Mouse (Mus musculus): ENCODE data around the gene Sit1. TPM values are rescaled to one million over a fixed set of nuclear protein-coding genes. Genes with fewer than 3 reads are reported as not detected.

The Sit1 gene
- polyA plus RNA-seq, 1 experiment from 2014 or later = not detected

DNA sequence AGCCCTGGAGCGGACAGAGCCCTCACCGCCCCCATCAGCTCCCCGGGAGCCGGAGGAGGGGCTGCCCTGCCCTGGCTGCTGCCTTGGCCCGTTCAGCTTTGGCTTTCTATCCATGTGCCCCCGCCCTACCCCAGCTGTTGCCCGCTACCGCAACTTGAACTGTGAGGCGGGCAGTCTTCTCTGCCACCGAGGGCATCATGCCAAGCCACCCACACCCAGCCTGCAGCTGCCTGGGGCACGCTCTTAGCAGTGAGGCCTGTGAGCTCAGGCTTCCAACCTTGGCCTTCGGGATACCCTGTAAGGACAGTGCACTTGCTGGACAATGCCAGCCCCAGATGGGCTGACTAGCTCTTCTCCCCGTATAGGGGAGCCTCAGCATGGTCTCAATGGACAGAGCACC is 36.3 kb downstream of the Sit1 start:
- WGBS = 91% methylated on average over 13 of the region's 13 CpGs
- ATAC-seq = no peak

DNA sequence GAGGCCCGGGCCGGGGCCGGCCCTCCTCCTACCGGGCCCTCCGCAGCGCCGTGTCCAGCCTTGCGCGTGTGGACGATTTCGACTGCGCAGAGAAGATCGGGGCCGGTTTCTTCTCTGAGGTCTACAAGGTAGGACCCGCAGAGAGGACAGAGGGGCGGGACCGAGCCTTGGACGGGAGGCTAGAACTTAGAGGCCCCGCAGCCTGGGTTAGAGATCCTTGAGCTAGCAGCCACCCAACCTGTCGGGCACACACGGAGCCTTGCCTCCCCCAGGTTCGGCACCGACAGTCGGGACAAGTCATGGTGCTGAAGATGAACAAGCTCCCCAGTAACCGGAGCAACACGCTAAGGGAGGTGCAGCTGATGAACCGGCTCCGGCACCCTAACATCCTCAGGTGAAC is 40.0 kb downstream of the Sit1 start:
- no peaks in the 10 kb centered on the region for H3K27me3 ChIP-seq (ENCODE audit: control insufficient read depth, insufficient read depth, low read depth, low read length)
- H3K4me3 ChIP-seq (ENCODE audit: low read depth, low read length) = peak overlapping the region; percentile 97
- peak overlapping the region; percentile 76 for H3K4me2 ChIP-seq (ENCODE audit: low read length)
- peak overlapping the region; percentile 100 for H3K9ac ChIP-seq (ENCODE audit: low read depth, low read length)
- under 1% methylated on average over 28 of the region's 28 CpGs for whole genome bisulfite sequencing
- no peak for ATAC-seq
- no peaks in the 10 kb centered on the region for H3K9me3 ChIP-seq (replicated peaks; ENCODE audit: control insufficient read depth, low read length, poor library complexity, severe bottlenecking)
- H3K27ac ChIP-seq (ENCODE audit: low read length) = peak overlapping the region; percentile 90
- peaks cover 33% of the 10 kb centered on the region for H3K36me3 ChIP-seq (ENCODE audit: control insufficient read depth, insufficient read depth, low read length)
- peaks cover 13% of the 10 kb centered on the region for H3K4me1 ChIP-seq (ENCODE audit: control insufficient read depth, insufficient read depth, low read length)

More for the DNA sequence above, 36.3 kb downstream of the Sit1 start:
- Histone ChIP-seq H3K27ac (ENCODE audit: low read length) (no peak overlapping the region), H3K9me3 (replicated peaks; ENCODE audit: control insufficient read depth, low read length, poor library complexity, severe bottlenecking) (no peaks in the 10 kb centered on the region), H3K27me3 (ENCODE audit: control insufficient read depth, insufficient read depth, low read depth, low read length) (no peaks in the 10 kb centered on the region), H3K9ac (ENCODE audit: low read depth, low read length) (no peak overlapping the region), H3K4me2 (ENCODE audit: low read length) (no peak overlapping the region), H3K36me3 (ENCODE audit: control insufficient read depth, insufficient read depth, low read length) (peaks cover 34% of the 10 kb centered on the region), H3K4me1 (ENCODE audit: control insufficient read depth, insufficient read depth, low read length) (peaks cover 13% of the 10 kb centered on the region), H3K4me3 (ENCODE audit: low read depth, low read length) (no peak overlapping the region)

DNA sequence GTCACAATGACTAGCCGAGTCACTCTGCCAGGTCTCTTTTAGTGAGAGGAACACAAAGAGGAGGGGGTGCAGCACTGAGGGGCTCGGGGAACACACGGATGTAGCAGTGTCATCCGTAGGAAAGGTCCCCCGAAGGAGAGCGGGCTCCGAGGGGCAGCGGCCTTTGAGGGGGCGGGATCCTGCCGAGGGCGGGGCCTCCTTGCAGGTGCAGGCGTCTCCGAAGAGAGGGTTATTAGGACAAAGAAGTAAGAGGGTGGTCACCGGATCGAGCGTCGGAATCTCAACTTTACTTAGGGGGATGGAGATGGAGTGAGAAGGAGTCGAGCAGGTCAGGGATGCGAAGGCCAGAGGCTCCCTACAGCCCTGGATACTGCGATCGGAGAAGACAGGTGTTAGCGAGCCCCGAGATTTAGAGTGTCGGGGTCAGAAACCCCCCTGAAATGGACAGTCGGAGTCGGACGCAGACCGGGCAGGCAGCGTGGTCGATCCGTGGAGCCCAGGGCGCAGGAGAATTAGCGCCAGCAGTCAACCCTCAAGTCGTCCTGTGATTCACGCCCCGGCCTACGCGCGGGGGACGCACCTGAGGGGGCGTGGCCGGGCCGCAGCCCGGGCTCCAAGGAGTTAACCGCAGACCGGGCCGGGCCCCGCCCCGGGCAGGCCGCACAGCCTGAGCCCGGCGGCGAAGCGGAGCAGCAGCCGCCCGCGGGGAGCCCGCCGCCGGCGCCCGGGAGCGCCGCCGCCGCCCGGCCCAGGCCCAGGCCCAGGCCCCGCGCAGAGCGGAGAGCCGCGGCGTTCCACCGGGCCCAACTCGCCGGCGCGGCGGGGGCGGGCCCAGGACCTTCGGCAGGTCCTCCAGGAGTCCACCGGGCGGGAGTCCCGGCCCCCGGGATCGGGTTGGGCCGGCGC is 40.8 kb downstream of the Sit1 start:
- Histone ChIP-seq H3K4me2 (ENCODE audit: low read length) (peak overlapping the region; percentile 76), H3K27ac (ENCODE audit: low read length) (peak overlapping the region; percentile 90), H3K9me3 (replicated peaks; ENCODE audit: control insufficient read depth, low read length, poor library complexity, severe bottlenecking) (no peaks in the 10 kb centered on the region), H3K4me1 (ENCODE audit: control insufficient read depth, insufficient read depth, low read length) (peaks cover 13% of the 10 kb centered on the region), H3K4me3 (ENCODE audit: low read depth, low read length) (peak overlapping the region; percentile 97), H3K9ac (ENCODE audit: low read depth, low read length) (peak overlapping the region; percentile 100), H3K36me3 (ENCODE audit: control insufficient read depth, insufficient read depth, low read length) (peaks cover 25% of the 10 kb centered on the region), H3K27me3 (ENCODE audit: control insufficient read depth, insufficient read depth, low read depth, low read length) (no peaks in the 10 kb centered on the region)
- WGBS = under 1% methylated on average over 54 of the region's 88 CpGs
- peak; percentile 76 for ATAC-seq

DNA sequence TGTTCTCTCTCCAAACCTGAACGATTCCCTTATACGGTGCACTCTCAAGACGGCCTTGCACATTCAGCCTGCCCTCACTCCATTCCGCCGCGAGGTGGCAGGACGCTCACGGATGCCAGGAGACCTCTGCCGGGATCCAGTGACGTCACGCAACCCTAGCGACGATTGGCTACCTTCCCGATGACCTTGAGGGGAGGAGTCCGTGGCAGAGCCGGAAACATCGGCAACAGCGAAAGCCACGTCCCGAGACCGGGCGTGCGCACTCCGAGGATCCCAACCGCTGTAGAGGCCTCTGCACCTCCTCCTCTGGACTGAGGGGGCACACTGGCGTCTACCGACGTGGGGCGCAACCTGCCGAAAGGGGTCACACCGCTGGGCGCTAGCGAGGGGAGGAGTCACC is 41.5 kb downstream of the Sit1 start:
- Histone ChIP-seq H3K27me3 (ENCODE audit: control insufficient read depth, insufficient read depth, low read depth, low read length) (no peaks in the 10 kb centered on the region), H3K4me1 (ENCODE audit: control insufficient read depth, insufficient read depth, low read length) (peaks cover 13% of the 10 kb centered on the region), H3K9ac (ENCODE audit: low read depth, low read length) (peak overlapping the region; percentile 100), H3K36me3 (ENCODE audit: control insufficient read depth, insufficient read depth, low read length) (peaks cover 19% of the 10 kb centered on the region), H3K4me3 (ENCODE audit: low read depth, low read length) (peak overlapping the region; percentile 97), H3K27ac (ENCODE audit: low read length) (peak overlapping the region; percentile 90), H3K4me2 (ENCODE audit: low read length) (peak overlapping the region; percentile 76), H3K9me3 (replicated peaks; ENCODE audit: control insufficient read depth, low read length, poor library complexity, severe bottlenecking) (no peaks in the 10 kb centered on the region)
- WGBS = under 1% methylated on average over 33 of the region's 33 CpGs
- peak; percentile 96 for ATAC-seq

DNA sequence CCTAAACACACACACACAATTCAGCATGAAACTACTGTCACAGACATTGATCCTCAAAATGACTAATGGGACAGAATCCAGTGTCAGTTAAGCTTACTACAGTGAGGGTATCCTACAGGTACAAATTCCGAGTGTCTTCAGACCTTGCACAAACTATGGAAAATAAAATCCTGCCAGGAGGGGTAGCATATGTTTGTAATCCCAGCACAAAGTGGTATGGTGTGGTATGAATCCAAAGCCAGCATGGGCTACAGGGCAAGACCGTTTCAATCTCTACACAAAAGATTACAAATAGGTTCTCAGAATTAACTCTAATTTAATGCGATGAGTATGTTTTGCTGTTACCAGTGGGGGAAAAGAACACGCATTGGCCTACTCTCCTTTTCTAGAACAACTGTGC is 41.9 kb downstream of the Sit1 start, which contains the start of gene Tesk1:
Tesk1 (plus strand) TSS at position 301 of the 400 bp plus-strand sequence.
- H3K9ac ChIP-seq (ENCODE audit: low read depth, low read length) = peak within 1 kb of the TSS; percentile 100
- H3K27ac ChIP-seq (ENCODE audit: low read length) = peak within 1 kb of the TSS; percentile 90
- peak; percentile 2; the same call in 1 of the 2 replicates for ATAC-seq
- WGBS = 19% methylated on average over 4 of the region's 4 CpGs
- peaks cover 13% of the 10 kb centered on the region for H3K4me1 ChIP-seq (ENCODE audit: control insufficient read depth, insufficient read depth, low read length)
- H3K9me3 ChIP-seq (replicated peaks; ENCODE audit: control insufficient read depth, low read length, poor library complexity, severe bottlenecking) = no peaks in the 10 kb centered on the region
- no peaks in the 10 kb centered on the region for H3K27me3 ChIP-seq (ENCODE audit: control insufficient read depth, insufficient read depth, low read depth, low read length)
- peak within 1 kb of the TSS; percentile 76 for H3K4me2 ChIP-seq (ENCODE audit: low read length)
- H3K4me3 ChIP-seq (ENCODE audit: low read depth, low read length) = peak within 1 kb of the TSS; percentile 97
- peaks cover 15% of the 10 kb centered on the region for H3K36me3 ChIP-seq (ENCODE audit: control insufficient read depth, insufficient read depth, low read length)

DNA sequence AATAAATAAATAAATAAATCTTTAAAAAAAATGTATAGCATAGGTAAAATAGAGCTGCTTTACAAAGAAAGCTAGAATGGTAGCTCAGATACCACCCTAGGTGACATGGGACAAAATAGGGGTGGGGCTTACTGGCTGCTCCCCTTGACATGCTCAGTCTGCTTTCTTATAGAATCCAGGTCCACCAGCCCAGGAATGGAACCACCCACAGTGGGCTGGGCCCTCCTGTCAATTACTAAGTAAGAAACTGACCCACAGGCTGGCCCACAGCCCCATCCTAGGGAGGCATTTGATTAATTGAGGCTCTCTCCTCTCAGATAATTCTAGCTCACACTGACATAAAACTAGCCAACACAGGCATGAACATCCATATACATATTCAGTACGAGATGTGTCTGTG is 50.7 kb downstream of the Sit1 start:
- no peaks in the 10 kb centered on the region for H3K27me3 ChIP-seq (ENCODE audit: control insufficient read depth, insufficient read depth, low read depth, low read length)
- no peak overlapping the region for H3K9ac ChIP-seq (ENCODE audit: low read depth, low read length)
- peaks cover 4% of the 10 kb centered on the region; the same call in 1 of the 2 replicates for H3K4me1 ChIP-seq (ENCODE audit: control insufficient read depth, insufficient read depth, low read length)
- H3K36me3 ChIP-seq (ENCODE audit: control insufficient read depth, insufficient read depth, low read length) = no peaks in the 10 kb centered on the region
- H3K27ac ChIP-seq (ENCODE audit: low read length) = no peak overlapping the region
- WGBS = 90% methylated on average over 1 of the region's 1 CpGs
- H3K9me3 ChIP-seq (replicated peaks; ENCODE audit: control insufficient read depth, low read length, poor library complexity, severe bottlenecking) = no peaks in the 10 kb centered on the region
- ATAC-seq = no peak
- no peak overlapping the region for H3K4me2 ChIP-seq (ENCODE audit: low read length)
- H3K4me3 ChIP-seq (ENCODE audit: low read depth, low read length) = no peak overlapping the region

Other genes with a start within 250 kb of the Sit1 start
- 0.72 and 0.90 TPM in 2 replicates for gene Atp8b5, start 216.6 kb downstream of the Sit1 start, polyA plus RNA-seq (2015; fragmentation: Nextera tagmentation; extraction: Ambion mirVana)
- 85.4 and 89.0 TPM in 2 replicates for gene Rusc2, start 101.8 kb downstream of the Sit1 start, polyA plus RNA-seq (2015; fragmentation: Nextera tagmentation; extraction: Ambion mirVana)
- gene Fam166b, start 54.6 kb downstream of the Sit1 start, polyA plus RNA-seq (2015; fragmentation: Nextera tagmentation; extraction: Ambion mirVana) = 1.6 and 2.3 TPM in 2 replicates
- gene Tesk1, start 41.8 kb downstream of the Sit1 start, polyA plus RNA-seq (2015; fragmentation: Nextera tagmentation; extraction: Ambion mirVana) = 10.7 and 11.2 TPM in 2 replicates
- 5.0 and 5.8 TPM in 2 replicates for gene Cd72, start 29.1 kb downstream of the Sit1 start, polyA plus RNA-seq (2015; fragmentation: Nextera tagmentation; extraction: Ambion mirVana)
- gene Ccdc107, start 9.2 kb upstream of the Sit1 start, polyA plus RNA-seq (2015; fragmentation: Nextera tagmentation; extraction: Ambion mirVana) = 81.1 and 90.3 TPM in 2 replicates
- gene Arhgef39, start 16.0 kb upstream of the Sit1 start, polyA plus RNA-seq (2015; fragmentation: Nextera tagmentation; extraction: Ambion mirVana) = 4.4 and 7.3 TPM in 2 replicates
- gene Car9, start 23.2 kb upstream of the Sit1 start, polyA plus RNA-seq (2015; fragmentation: Nextera tagmentation; extraction: Ambion mirVana) = 0.21 TPM in 1 of 2 replicates, not detected in the other
- 7.3 and 8.3 TPM in 2 replicates for gene Tpm2, start 40.0 kb upstream of the Sit1 start, polyA plus RNA-seq (2015; fragmentation: Nextera tagmentation; extraction: Ambion mirVana)
- gene Creb3, start 78.6 kb upstream of the Sit1 start, polyA plus RNA-seq (2015; fragmentation: Nextera tagmentation; extraction: Ambion mirVana) = 83.4 and 83.7 TPM in 2 replicates
- gene Tln1, start 79.0 kb upstream of the Sit1 start, polyA plus RNA-seq (2015; fragmentation: Nextera tagmentation; extraction: Ambion mirVana) = 59.3 and 62.9 TPM in 2 replicates
- gene Rgp1, start 95.0 kb upstream of the Sit1 start, polyA plus RNA-seq (2015; fragmentation: Nextera tagmentation; extraction: Ambion mirVana) = 15.2 and 22.5 TPM in 2 replicates
- gene Gba2, start 95.1 kb upstream of the Sit1 start, polyA plus RNA-seq (2015; fragmentation: Nextera tagmentation; extraction: Ambion mirVana) = 61.3 and 61.9 TPM in 2 replicates
- 1.1 TPM in 1 of 2 replicates, not detected in the other for gene Msmp, start 100.8 kb upstream of the Sit1 start, polyA plus RNA-seq (2015; fragmentation: Nextera tagmentation; extraction: Ambion mirVana)
- gene Npr2, start 148.2 kb upstream of the Sit1 start, polyA plus RNA-seq (2015; fragmentation: Nextera tagmentation; extraction: Ambion mirVana) = 13.5 and 14.7 TPM in 2 replicates
- 8.3 and 11.8 TPM in 2 replicates for gene Spag8, start 169.9 kb upstream of the Sit1 start, polyA plus RNA-seq (2015; fragmentation: Nextera tagmentation; extraction: Ambion mirVana)
- gene Hint2, start 172.7 kb upstream of the Sit1 start, polyA plus RNA-seq (2015; fragmentation: Nextera tagmentation; extraction: Ambion mirVana) = 57.9 and 61.0 TPM in 2 replicates
- gene Tmem8b, start 185.2 kb upstream of the Sit1 start, polyA plus RNA-seq (2015; fragmentation: Nextera tagmentation; extraction: Ambion mirVana) = 14.9 and 15.8 TPM in 2 replicates
- 0.97 and 1.1 TPM in 2 replicates for gene Fam221b, start 185.4 kb upstream of the Sit1 start, polyA plus RNA-seq (2015; fragmentation: Nextera tagmentation; extraction: Ambion mirVana)
- not detected in 2 replicates for gene Olfr70, start 217.1 kb upstream of the Sit1 start, polyA plus RNA-seq (2015; fragmentation: Nextera tagmentation; extraction: Ambion mirVana)
- gene Olfr71, start 226.5 kb upstream of the Sit1 start, polyA plus RNA-seq (2015; fragmentation: Nextera tagmentation; extraction: Ambion mirVana) = 0.06 TPM in 1 of 2 replicates, not detected in the other
- 0.29 and 0.34 TPM in 2 replicates for gene Hrct1, start 243.5 kb upstream of the Sit1 start, polyA plus RNA-seq (2015; fragmentation: Nextera tagmentation; extraction: Ambion mirVana)
- gene Spaar, start 246.3 kb upstream of the Sit1 start, polyA plus RNA-seq (2015; fragmentation: Nextera tagmentation; extraction: Ambion mirVana) = 0.15 TPM in 1 of 2 replicates, not detected in the other

All from midbrain, embryonic 16.5 days (tissue).